Mouse (Mus musculus): Measurements from ENCODE around the gene Lrp6.

The Lrp6 gene

GRCm38 (mm10) chr6:134489130-134489529 is 77.6 kb downstream of the Lrp6 start:
- DNase-seq, result no peak

GRCm38 (mm10) chr6:134486318-134486717 is 80.4 kb downstream of the Lrp6 start:
- DNase-seq, result no peak

- DNase-seq, result no peak
Observed at GRCm38 (mm10) chr6:134479481-134479880, 87.3 kb downstream of the Lrp6 start.

GRCm38 (mm10) chr6:134473143-134473561 is 93.6 kb downstream of the Lrp6 start:
- no peak for DNase-seq

GRCm38 (mm10) chr6:134470857-134471256 is 95.9 kb downstream of the Lrp6 start:
- no peak for DNase-seq

- DNase-seq, result no peak
Observed at GRCm38 (mm10) chr6:134469297-134469696, 97.5 kb downstream of the Lrp6 start.

- no peak for DNase-seq
Observed at GRCm38 (mm10) chr6:134466671-134467229, 100.0 kb downstream of the Lrp6 start.

GRCm38 (mm10) chr6:134461175-134461574 is 105.6 kb downstream of the Lrp6 start:
- no peak for DNase-seq

- DNase-seq, result no peak
Observed at GRCm38 (mm10) chr6:134458376-134458775, 108.4 kb downstream of the Lrp6 start.

GRCm38 (mm10) chr6:134454093-134454492 is 112.7 kb downstream of the Lrp6 start:
- DNase-seq, result no peak

GRCm38 (mm10) chr6:134450661-134451119 is 116.1 kb downstream of the Lrp6 start:
- DNase-seq, result peak; percentile 13

GRCm38 (mm10) chr6:134449958-134450357 is 116.8 kb downstream of the Lrp6 start:
- peak; percentile 31 for DNase-seq

GRCm38 (mm10) chr6:134448451-134448850 is 118.3 kb downstream of the Lrp6 start:
- no peak for DNase-seq

GRCm38 (mm10) chr6:134443925-134444324 is 122.8 kb downstream of the Lrp6 start:
- no peak for DNase-seq

GRCm38 (mm10) chr6:134443198-134443904 is 123.4 kb downstream of the Lrp6 start:
- DNase-seq, result no peak

- no peak for DNase-seq
Observed at GRCm38 (mm10) chr6:134442219-134442618, 124.5 kb downstream of the Lrp6 start.

- DNase-seq, result no peak
Observed at GRCm38 (mm10) chr6:134441716-134442115, 125.0 kb downstream of the Lrp6 start.

GRCm38 (mm10) chr6:134440023-134440422 is 126.7 kb downstream of the Lrp6 start:
- DNase-seq, result no peak

- DNase-seq, result peak; percentile 62
Observed at GRCm38 (mm10) chr6:134439401-134440021, 127.3 kb downstream of the Lrp6 start.

GRCm38 (mm10) chr6:134436955-134437354 is 129.8 kb downstream of the Lrp6 start:
- no peak for DNase-seq

GRCm38 (mm10) chr6:134434866-134435390 is 131.8 kb downstream of the Lrp6 start:
- no peak for DNase-seq

- no peak for DNase-seq
Observed at GRCm38 (mm10) chr6:134434044-134434443, 132.7 kb downstream of the Lrp6 start.

- no peak for DNase-seq
Observed at GRCm38 (mm10) chr6:134433281-134433680, 133.5 kb downstream of the Lrp6 start.

- no peak for DNase-seq
Observed at GRCm38 (mm10) chr6:134431583-134431982, 135.2 kb downstream of the Lrp6 start.

Data from right cerebral cortex, postnatal 25 days (tissue).